ENCODE assay signal across 8 mouse cellular contexts in genomic region chr7:99858813-99859585, GRCm38 (mm10). TPM values are rescaled to one million over a fixed set of nuclear protein-coding genes. Genes with fewer than 3 reads are reported as not detected.
DNase-seq lines count a peak whose midpoint lies in the region; ATAC-seq lines count a peak whose summit lies in the region.

Gene Xrra1, plus strand, starts transcription at chr7:99859116.

- peaks cover 15% of the 10 kb centered on the region for H3K4me1 ChIP-seq in hindbrain, embryonic 15.5 days (replicated peaks)

- WGBS in hindbrain, embryonic 15.5 days = under 1% methylated on average over 42 of the region's 42 CpGs

- H3K9ac ChIP-seq in hindbrain, embryonic 15.5 days = peak within 1 kb of the TSS; percentile 88

- H3K4me3 ChIP-seq in hindbrain, embryonic 15.5 days = peak within 1 kb of the TSS; percentile 74

- peak; percentile 99 for ATAC-seq in hindbrain, embryonic 15.5 days (ENCODE audit: low FRiP score, low read depth)

- peak; percentile 97 for DNase-seq in T-cell, adult 2 months (ENCODE audit: low spot score)
- DNase-seq in cerebellum, postnatal 36 days = peak; percentile 95 to 96
- peak; percentile 99 for DNase-seq in frontal cortex, postnatal 36 days (ENCODE audit: low spot score in 2 of 2)
- DNase-seq in left cerebral cortex, adult 11 months (ENCODE audit: low spot score) = peak; percentile 98
- peak; percentile 97 to 98 for DNase-seq in lung, postnatal 4 days
- DNase-seq in retina, postnatal 7 days (ENCODE audit: low read depth, low spot score) = peak; percentile 97
- DNase-seq in urinary bladder, adult 2 months (ENCODE audit: low spot score) = peak; percentile 81

- peak within 1 kb of the TSS; percentile 84 for H3K4me2 ChIP-seq in hindbrain, embryonic 15.5 days

- H3K27me3 ChIP-seq in hindbrain, embryonic 15.5 days = no peaks in the 10 kb centered on the region

- 0 out of 2 replicates have a peak, but pooled peaks cover 3% of the 10 kb centered on the region for H3K36me3 ChIP-seq in hindbrain, embryonic 15.5 days

- no peaks in the 10 kb centered on the region for H3K9me3 ChIP-seq in hindbrain, embryonic 15.5 days

- peak within 1 kb of the TSS; percentile 91 for H3K27ac ChIP-seq in hindbrain, embryonic 15.5 days (replicated peaks)

RNA-seq across cellular contexts. Expression of gene Xrra1, which starts in this region (rescaled TPM):
- 0.80 and 1.1 TPM in 2 replicates for polyA plus RNA-seq in hindbrain, embryonic 15.5 days (2015; fragmentation: Nextera tagmentation; extraction: Ambion mirVana)
- polyA plus RNA-seq in urinary bladder, adult 2 months (2012; rRNA removed) = 0.07 and 0.15 TPM in 2 replicates

Comparison
In these comparisons a context has a peak if more than half of its experiments do, and no peak if none do; other contexts are left out.
1. Peak in every context shown above with its lines: DNase-seq, ATAC-seq, H3K4me3 ChIP-seq and H3K27ac ChIP-seq.
2. Peak in DNase-seq in urinary bladder, adult 2 months; RNA of the gene not detected or under 1 TPM.